Mouse (Mus musculus) heart, adult 2 months (tissue): ENCODE data around the gene Hist1h2bj.

Experiments used
- CTCF ChIP-seq: fragments of 200-600 bp; IDR thresholded peaks from 2 replicates; pipeline ENCODE4 v1.8.1; 2022; ENCODE audit warnings: antibody characterized with exemption, mild to moderate bottlenecking, moderate library complexity
- POLR2A ChIP-seq: fragments of 200-500 bp; IDR thresholded peaks from 2 replicates; pipeline ENCODE4 v1.6.1; 2011; ENCODE audit warnings: mild to moderate bottlenecking, low read depth, low read length, control low read depth; ENCODE audit not compliant: insufficient read depth

GRCm38 (mm10) chr13:22063468-22063867, 20.5 kb downstream of the Hist1h2bj start:
- no peak for TF ChIP-seq POLR2A
- no peak for TF ChIP-seq CTCF
